Mouse (Mus musculus) forebrain, postnatal 0 days (tissue): ENCODE results near the gene Rabac1. TPM values are rescaled to one million over a fixed set of nuclear protein-coding genes. Genes with fewer than 3 reads are reported as not detected.

Source experiments
- ATAC-seq: fragments of 200-750 bp; cut with Nextera tagmentation; 2 replicates; pipeline ENCODE4 v1.8.0; 2017; ENCODE audit warnings: mild to moderate bottlenecking, moderate library complexity
- DNase-seq: peaks from one replicate; pipeline ENCODE4 v3.0.0-alpha.2; 2015
- H3K27ac ChIP-seq: fragments of 300-500 bp; sonication (generic); 2 replicates; pipeline ENCODE4 v1.5.1; 2014; ENCODE audit warnings: low read depth, mild to moderate bottlenecking, antibody characterized with exemption, low read length, moderate library complexity, mixed read lengths
- H3K27me3 ChIP-seq: fragments of 300-500 bp; sonication (generic); 2 replicates; pipeline ENCODE4 v1.6.1; 2014; ENCODE audit warnings: mild to moderate bottlenecking, low read length, mixed read lengths; ENCODE audit not compliant: insufficient read depth
- H3K36me3 ChIP-seq: fragments of 300-500 bp; sonication (generic); 2 replicates; pipeline ENCODE4 v1.6.1; 2014; ENCODE audit warnings: mild to moderate bottlenecking, moderate library complexity; ENCODE audit not compliant: insufficient read depth
- H3K4me1 ChIP-seq: fragments of 300-500 bp; sonication (generic); 2 replicates; pipeline ENCODE4 v1.6.1; 2014; ENCODE audit warnings: antibody characterized with exemption; ENCODE audit not compliant: insufficient read depth
- H3K4me2 ChIP-seq: fragments of 300-500 bp; sonication (generic); 2 replicates; pipeline ENCODE4 v1.6.1; 2014; ENCODE audit warnings: low read depth, mild to moderate bottlenecking, moderate library complexity
- H3K4me3 ChIP-seq: fragments of 300-500 bp; sonication (generic); 2 replicates; pipeline ENCODE4 v1.5.1; 2014; ENCODE audit warnings: low read depth, low read length, mixed read lengths
- H3K9ac ChIP-seq: fragments of 300-500 bp; sonication (generic); 2 replicates; pipeline ENCODE4 v1.6.1; 2014; ENCODE audit warnings: mild to moderate bottlenecking
- H3K9me3 ChIP-seq: fragments of 300-500 bp; sonication (generic); 2 replicates; pipeline ENCODE4 v1.6.1; 2016; ENCODE audit warnings: low read length
- CTCF ChIP-seq: sonication (generic); IDR thresholded peaks from 2 replicates; pipeline ENCODE4 v1.5.1; 2016; ENCODE audit warnings: antibody characterized with exemption, control low read depth, low read depth
- WGBS: fragments of 180-500 bp; shearing (Covaris S2); extraction: QIAGEN DNeasy Blood & Tissue Kit; methylation state at CpG from one replicate; pipeline ENCODE4 v1.1.7; 2014; 5-methylcytosine and 5-hydroxymethylcytosine counted together
- polyA plus RNA-seq: library from polyadenylated mRNA; unstranded; fragments of >200 nt; fragmentation: Nextera tagmentation; extraction: Ambion mirVana; gene quantifications from 2 replicates; pipeline ENCODE4 v1.2.1, GENCODE M21; 2015
- total RNA-seq: library from RNA; depleted of rRNA; stranded (reverse); fragments of >200 nt; gene quantifications from 2 replicates; pipeline ENCODE4 v1.2.3, GENCODE M21; 2014; rRNA removed

Gene Rabac1
- total RNA-seq = 359 and 362 TPM in 2 replicates
- 393 and 448 TPM in 2 replicates for polyA plus RNA-seq

DNA sequence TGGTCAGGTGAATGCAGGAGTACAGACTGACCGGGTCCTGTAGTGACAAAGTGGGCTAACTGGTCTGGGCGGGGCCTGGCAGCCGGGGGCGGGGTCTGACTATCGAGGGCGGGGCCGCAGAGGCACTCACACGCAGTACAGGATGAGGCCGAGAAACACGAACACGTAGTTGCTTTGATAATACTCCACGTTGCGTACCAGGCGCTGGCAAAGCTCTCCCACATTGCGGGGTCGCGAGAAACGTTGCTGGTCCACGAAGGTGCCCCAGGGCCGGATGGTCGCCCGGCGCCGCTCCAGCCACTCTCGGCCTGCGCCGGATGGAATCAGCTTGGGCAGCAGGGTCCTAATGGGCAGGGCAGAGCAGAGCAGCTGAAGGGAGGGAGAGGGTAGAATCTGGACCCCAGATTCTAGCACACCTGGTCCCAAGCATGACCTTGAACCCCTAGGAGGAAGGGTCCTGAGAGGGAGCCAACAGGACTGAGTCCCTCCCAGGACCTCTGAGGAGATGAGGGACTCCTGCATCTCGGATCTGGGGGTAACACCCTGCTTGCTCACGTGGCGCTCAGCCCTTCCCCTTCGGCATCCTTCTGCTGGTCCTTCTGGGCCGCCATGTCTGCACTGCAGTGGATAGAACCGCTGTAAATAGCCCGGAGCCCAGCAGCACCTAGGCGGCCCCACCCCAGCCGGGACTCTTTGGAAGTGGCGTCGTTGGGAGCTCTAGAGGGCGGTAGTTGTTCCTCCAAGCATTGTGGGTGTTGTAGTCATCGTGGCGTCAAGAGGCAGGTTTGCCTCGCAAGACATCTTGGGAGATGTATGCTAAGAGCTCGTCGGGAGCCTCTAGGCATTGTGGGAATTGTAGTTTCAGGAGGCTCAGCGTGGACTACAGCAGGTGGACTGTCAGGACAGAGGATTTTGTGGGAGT, at the start of gene Rabac1:
Rabac1 (minus strand) TSS at position 783 of the 922 bp plus-strand sequence.
- Histone ChIP-seq H3K4me3 (peak within 1 kb of the TSS; percentile 76), H3K27me3 (no peaks in the 10 kb centered on the region), H3K9ac (peak within 1 kb of the TSS; percentile 87), H3K36me3 (peaks cover 8% of the 10 kb centered on the region), H3K27ac (peak within 1 kb of the TSS; percentile 87), H3K4me2 (peak within 1 kb of the TSS; percentile 86), H3K4me1 (0 out of 2 replicates have a peak, but pooled peaks cover 4% of the 10 kb centered on the region), H3K9me3 (no peaks in the 10 kb centered on the region)
- peak; percentile 76 for TF ChIP-seq CTCF
- WGBS = under 1% methylated on average over 45 of the region's 45 CpGs
- DNase-seq (peak; percentile 94), ATAC-seq (peak; percentile 94)

DNA sequence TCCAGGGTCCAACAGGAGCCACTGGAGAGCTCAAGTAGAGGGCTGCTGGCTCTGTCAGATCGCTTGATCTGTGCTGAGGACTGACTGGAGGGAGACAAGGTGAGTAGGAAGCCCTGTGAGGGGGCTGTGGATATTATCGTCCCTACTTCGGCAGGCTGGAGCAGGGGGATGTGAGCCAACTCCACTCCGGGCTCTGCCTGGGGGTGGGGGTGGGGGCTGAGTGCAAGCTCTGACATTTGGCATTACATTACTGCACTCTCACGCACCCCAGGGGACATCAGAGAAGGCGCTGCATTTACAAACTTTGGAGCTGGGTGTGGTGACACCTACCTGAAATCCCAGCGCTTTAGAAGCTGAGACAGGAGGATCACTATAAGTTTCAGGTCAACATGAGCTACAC, 39.0 kb upstream of the Rabac1 start:
- Histone ChIP-seq H3K4me3 (no peak overlapping the region), H3K4me1 (peaks cover 29% of the 10 kb centered on the region), H3K36me3 (peaks cover 40% of the 10 kb centered on the region), H3K4me2 (no peak overlapping the region), H3K27ac (no peak overlapping the region), H3K9me3 (no peaks in the 10 kb centered on the region), H3K27me3 (no peaks in the 10 kb centered on the region), H3K9ac (no peak overlapping the region)
- WGBS = 82% methylated on average over 7 of the region's 7 CpGs
- ATAC-seq = no peak
- DNase-seq = no peak
- TF ChIP-seq CTCF = no peak

DNA sequence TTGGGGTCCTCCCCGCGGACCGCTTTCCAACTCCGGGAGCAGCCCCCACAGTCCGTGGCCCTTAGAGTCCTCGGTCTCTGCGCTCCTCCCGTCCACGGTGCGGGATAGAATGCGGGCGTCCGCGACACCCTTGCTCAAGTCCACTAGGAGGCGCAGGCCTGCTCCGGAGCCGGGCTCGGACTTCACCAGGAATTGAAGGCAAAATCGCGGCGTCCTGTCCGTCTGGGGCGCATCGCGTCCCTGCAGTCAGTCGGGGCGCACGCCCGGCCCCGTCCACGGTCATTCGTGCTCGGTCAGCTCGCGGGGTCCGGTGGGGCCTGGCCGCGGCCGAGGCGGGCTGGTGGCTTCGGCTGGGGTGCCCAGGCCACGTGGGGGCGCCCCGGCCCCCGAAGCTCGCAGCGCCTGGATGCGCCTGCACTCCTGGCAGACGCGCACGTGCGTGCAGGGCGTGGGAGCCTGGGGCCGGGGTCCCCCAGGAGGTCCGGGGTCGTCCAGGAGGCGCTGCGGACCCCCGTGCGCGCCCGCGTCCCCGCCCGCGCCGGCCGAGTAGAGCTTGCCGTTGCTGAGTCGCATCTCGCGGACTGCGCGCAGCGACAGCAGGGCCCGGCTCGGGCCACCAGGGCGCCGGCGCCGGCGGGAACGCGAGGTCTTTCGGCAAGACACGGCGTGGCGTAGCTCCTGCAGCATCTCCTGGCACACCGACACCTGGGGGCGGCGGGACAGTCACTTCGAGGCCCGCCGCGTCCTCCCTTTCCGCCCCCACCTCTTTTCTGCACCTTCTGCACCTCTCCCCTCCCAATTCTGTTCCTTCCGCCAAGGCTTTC, 37.7 kb upstream of the Rabac1 start:
- Histone ChIP-seq H3K27ac (peak overlapping the region; percentile 96), H3K9me3 (no peaks in the 10 kb centered on the region), H3K4me2 (peak overlapping the region; percentile 66), H3K36me3 (peaks cover 27% of the 10 kb centered on the region), H3K4me3 (peak overlapping the region; percentile 36), H3K27me3 (no peaks in the 10 kb centered on the region), H3K4me1 (peaks cover 34% of the 10 kb centered on the region), H3K9ac (peak overlapping the region; percentile 63)
- WGBS = 2% methylated on average over 87 of the region's 97 CpGs
- ATAC-seq (0 out of 2 replicates have a peak, but pooled peaks have one; percentile 0), DNase-seq (peak; percentile 74)
- TF ChIP-seq CTCF = peak; percentile 78

DNA sequence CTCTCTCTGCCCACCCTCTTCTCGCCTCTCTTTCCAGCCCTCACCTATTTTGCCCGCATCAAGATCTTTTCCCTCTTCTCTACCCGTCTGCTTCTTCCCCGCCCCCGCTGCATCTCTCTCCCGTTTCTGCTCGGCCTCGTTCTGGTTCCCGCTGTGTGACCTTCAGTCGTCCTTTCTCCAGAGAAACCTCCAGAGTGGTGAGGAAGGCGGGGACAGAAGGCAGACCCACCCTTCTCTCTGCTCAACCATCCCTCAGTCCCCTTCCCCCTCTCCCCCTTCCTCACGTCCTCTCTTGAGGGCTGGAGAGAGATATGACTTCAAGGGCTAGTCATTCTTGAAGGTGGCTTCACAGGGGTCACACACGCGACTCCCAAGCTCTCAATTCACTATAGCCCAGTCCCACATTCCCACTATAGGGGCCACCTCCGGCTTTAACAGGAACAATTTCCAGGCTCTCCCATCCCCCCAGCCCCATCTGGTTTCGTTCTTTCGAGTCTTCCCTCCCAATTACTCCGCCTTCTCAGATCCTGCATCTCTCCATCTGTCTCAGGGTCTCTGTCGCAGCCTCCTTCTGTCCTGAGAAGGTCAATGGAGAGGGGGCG, 36.6 kb upstream of the Rabac1 start:
- peak; percentile 77 for DNase-seq
- no peaks in the 10 kb centered on the region for H3K9me3 ChIP-seq
- peak overlapping the region; percentile 96 for H3K27ac ChIP-seq
- H3K4me2 ChIP-seq = peak overlapping the region; percentile 66
- no peak for TF ChIP-seq CTCF
- WGBS = 7% methylated on average over 20 of the region's 20 CpGs
- peak overlapping the region; percentile 63 for H3K9ac ChIP-seq
- peak; percentile 8 for ATAC-seq
- peaks cover 16% of the 10 kb centered on the region; the same call in 1 of the 2 replicates for H3K36me3 ChIP-seq
- H3K4me1 ChIP-seq = peaks cover 34% of the 10 kb centered on the region
- H3K4me3 ChIP-seq = peak overlapping the region; percentile 32
- no peaks in the 10 kb centered on the region for H3K27me3 ChIP-seq

DNA sequence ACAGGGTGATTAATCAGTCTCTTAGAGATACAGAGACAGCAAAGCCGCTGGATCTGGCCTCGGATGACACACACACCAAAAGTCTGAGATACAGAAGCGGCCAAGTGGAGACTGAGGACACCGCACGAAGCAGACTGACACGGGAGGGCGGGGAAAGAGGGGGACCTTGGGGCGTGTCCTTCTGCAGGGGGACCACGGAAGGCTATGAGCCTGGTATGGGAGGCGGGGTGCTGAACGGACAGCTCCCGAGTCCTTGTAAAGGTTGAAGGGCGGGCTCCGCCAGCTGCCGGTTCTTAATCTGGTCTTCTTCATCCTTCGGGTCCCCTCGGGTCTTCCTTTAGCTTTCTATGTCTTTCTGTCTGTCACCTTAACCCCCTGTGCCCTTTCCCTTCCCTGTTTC, 36.1 kb upstream of the Rabac1 start:
- Histone ChIP-seq H3K4me3 (peak overlapping the region; percentile 32), H3K9me3 (no peaks in the 10 kb centered on the region), H3K27ac (peak overlapping the region; percentile 96), H3K9ac (peak overlapping the region; percentile 63), H3K4me1 (peaks cover 39% of the 10 kb centered on the region), H3K27me3 (no peaks in the 10 kb centered on the region), H3K4me2 (peak overlapping the region; percentile 66), H3K36me3 (peaks cover 11% of the 10 kb centered on the region; the same call in 1 of the 2 replicates)
- DNase-seq = peak; percentile 49
- WGBS = 2% methylated on average over 17 of the region's 17 CpGs
- no peak for TF ChIP-seq CTCF
- peak; percentile 16; the same call in 1 of the 2 replicates for ATAC-seq

DNA sequence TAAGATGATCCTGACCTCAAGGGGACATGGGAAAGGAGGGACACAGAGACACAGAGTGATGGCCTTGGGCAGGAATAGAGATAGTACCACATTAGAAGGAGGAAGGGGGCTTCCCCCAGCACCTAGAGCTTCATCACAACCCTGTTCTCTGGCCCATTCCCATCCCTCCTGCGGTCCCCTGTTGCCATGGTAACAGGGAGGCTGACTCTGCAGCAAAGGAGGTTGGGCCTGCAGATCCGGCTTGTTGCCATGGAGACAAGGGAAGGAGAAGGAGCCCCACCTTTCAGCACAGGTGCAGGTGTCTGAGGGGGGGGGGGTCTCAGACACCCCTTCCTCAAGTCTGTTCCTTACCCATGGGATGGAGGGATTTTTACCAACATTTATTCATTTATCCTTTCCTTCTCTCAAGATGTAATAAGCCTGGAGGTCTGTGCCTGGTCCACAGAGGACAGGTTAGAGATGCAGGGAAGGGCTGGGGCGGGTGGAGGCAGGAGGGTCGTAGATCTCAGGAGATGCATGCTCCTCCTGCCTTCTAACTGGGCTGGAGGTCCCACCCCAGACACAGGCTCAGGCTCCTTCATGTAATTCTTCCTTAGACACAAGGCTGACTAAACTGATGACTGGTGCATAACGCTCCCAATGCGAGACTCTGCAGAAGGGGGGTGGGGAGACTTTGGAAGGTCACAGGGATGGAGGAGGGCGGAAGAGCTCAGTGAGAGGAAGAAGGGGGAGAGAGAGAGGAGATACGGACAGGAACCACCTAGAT, 35.2 kb upstream of the Rabac1 start:
- ATAC-seq (peak; percentile 35), DNase-seq (peak; percentile 92)
- H3K9me3 ChIP-seq = no peaks in the 10 kb centered on the region
- H3K9ac ChIP-seq = peak overlapping the region; percentile 63
- peaks cover 7% of the 10 kb centered on the region; the same call in 1 of the 2 replicates for H3K36me3 ChIP-seq
- H3K4me3 ChIP-seq = peak overlapping the region; percentile 32; the same call in 1 of the 2 replicates
- 13% methylated on average over 8 of the region's 8 CpGs for WGBS
- H3K27ac ChIP-seq = peak overlapping the region; percentile 96
- peaks cover 48% of the 10 kb centered on the region for H3K4me1 ChIP-seq
- H3K27me3 ChIP-seq = no peaks in the 10 kb centered on the region
- no peak for TF ChIP-seq CTCF
- peak overlapping the region; percentile 66 for H3K4me2 ChIP-seq
